Mouse (Mus musculus) C3H10T1/2 (cell line): ENCODE results near the gene Ufsp2. TPM values are rescaled to one million over a fixed set of nuclear protein-coding genes. Genes with fewer than 3 reads are reported as not detected.

Source experiments
- polyA plus RNA-seq, 2 experiments: library from polyadenylated mRNA; unstranded; fragments of >200 nt; fragmentation: generic; extraction: Trizol; gene quantifications; one replicate each; pipeline ENCODE4 v1.2.1; 2012; ENCODE audit warnings: missing spikeins in 2 of 2

The Ufsp2 gene
- polyA plus RNA-seq, result 10 to 100 TPM in 1 of 2 experiments, 1 to 10 TPM in 1; 3.7 to 18.7 TPM

DNA sequence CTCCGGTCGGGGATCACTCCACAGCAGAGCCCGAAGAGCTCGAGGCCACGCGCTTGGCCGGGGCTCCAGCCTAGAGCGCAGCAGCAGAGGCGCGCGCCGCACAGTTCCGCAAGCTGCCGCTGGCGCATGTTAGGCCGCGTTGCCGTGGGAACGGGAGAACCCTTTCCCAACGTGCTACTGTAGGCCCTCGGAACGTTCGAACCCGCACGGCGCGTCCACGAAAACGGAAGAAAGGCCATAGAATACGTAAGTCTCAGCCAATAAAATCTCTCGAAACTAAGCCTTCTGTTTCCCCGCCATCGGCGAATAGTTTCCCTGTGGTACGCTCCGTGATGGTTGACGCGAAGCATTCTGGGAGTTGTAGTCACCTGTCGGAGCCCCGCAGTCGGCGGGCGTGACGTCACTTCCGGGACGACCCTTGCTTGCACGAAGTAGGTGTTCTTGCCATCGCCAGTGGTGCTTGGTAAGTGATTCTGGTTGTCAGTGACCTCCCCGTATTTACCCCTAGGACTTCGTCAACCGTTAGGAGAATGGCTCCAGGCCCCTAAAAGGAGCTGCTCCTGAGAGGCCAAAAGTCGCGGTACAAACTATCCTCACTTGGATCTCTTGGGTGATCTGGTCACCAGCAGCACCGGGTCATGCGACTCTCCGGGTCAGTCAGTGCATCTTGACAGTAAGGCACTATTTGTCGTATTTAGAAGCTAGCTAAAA, at the start of gene Ufsp2, which contains the start of gene 1700029J07Rik:
TSS of gene Ufsp2 (plus strand) at position 403 of the 711 bp plus-strand sequence.
TSS of gene 1700029J07Rik (minus strand) at position 127 of the 711 bp plus-strand sequence.

DNA sequence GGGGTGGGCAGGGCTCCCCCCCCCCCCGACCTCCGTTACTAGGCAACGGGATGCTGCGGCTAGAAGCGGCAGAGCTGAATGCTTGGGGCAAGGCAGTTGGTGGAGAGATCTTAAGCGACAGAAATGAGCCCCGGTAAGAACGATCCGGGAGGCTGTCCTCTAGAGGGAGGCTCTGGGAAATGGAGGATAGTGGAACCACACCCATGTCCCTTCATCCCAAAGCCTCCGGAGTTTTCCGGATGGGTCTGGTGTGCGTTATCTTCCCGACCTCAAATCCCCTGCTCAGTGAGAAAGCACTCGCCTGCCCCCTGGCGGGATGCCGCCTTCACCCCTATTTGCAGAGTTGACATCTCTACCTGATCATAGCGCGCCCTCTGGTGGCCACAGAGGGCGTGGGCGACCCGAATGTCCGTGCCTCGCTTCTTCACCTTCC, 40.7 kb upstream of the Ufsp2 start, which contains the start of gene Ccdc110:
TSS of gene Ccdc110 (plus strand) at position 38 of the 433 bp plus-strand sequence.

DNA sequence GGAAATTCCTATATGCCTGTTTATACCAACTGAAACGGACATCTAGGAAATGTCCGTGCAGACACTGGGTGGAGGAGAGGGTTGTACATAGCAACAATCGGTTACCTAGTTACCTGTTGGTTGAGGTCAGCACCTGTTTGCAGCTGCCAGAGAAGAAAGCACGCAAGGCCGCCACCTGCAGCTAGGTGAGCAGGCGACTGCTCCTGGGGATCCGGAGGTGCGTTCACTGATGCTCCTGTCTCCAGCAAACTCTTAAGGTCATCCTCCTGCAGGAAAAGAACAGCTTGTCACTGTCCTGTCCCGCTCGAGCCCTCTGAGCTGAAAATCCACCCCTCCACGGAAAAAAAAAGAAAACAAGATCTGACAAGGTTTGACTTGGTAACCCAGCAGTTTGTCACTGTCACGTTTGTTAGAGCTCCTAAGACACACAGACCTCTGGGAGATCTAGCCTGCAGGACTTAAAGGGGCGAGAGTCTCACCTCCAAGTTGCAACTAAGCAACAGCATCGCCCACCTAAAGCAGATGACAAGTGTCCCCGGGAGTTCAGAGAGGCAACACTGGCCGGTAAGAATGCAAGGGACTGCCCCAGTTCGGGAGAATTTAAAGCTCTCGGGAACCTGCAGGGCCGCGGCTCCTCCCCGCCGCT, 23.9 kb downstream of the Ufsp2 start, which contains the start of gene Lrp2bp:
TSS of gene Lrp2bp (plus strand) at position 166 of the 646 bp plus-strand sequence.

DNA sequence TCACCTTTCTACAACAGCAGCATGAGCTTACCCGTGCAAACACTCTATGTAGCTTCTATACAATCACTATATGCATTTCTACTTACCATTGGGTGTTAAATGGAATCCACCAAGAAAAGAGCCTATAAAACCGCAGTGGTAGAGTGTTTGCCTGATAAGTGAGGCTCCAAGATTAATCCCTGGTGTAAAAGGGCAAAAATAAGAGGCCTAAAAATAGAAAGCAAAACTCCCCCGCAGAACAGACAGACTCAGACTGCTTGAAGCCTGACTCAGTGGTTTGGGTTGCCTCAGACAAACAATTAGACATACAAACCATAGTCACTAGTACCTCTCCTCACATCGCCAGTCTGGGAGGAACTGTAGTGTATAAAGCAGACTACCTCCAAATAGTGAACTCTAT, 30.3 kb downstream of the Ufsp2 start, which contains the start of gene Ankrd37:
TSS of gene Ankrd37 (minus strand) at position 112 of the 400 bp plus-strand sequence.

Other genes starting within 250 kb of the Ufsp2 start
- not detected for gene Pdlim3, start 90.1 kb upstream of the Ufsp2 start, polyA plus RNA-seq
- not detected for gene Ccdc110, start 40.9 kb upstream of the Ufsp2 start, polyA plus RNA-seq
- gene 1700029J07Rik, start 276 bp upstream of the Ufsp2 start, polyA plus RNA-seq, result 1 to 10 TPM in 1 of 2 experiments, under 1 TPM in 1; 0.16 to 2.1 TPM
- gene Lrp2bp, start 23.8 kb downstream of the Ufsp2 start, polyA plus RNA-seq, result under 1 TPM; 0.02 to 0.05 TPM
- gene Ankrd37, start 30.2 kb downstream of the Ufsp2 start, polyA plus RNA-seq, result 1 to 10 TPM; 1.5 to 1.8 TPM
- 1 to 10 TPM in 1 of 2 experiments, under 1 TPM in 1; 0.23 to 3.0 TPM for gene Cfap97, start 176.2 kb downstream of the Ufsp2 start, polyA plus RNA-seq
- gene Snx25, start 176.6 kb downstream of the Ufsp2 start, polyA plus RNA-seq, result 1 to 10 TPM; 1.8 to 7.5 TPM
- gene Slc25a4, start 235.8 kb downstream of the Ufsp2 start, polyA plus RNA-seq, result 100 to 1,000 TPM; 161 to 525 TPM